Mouse (Mus musculus) monocyte, adult 2 months (primary cell): ENCODE data around the gene Cysltr2.

ENCODE experiments used
- DNase-seq, 2 experiments: peaks; one replicate each; pipeline ENCODE4 v3.0.0; 2022; ENCODE audit warnings: low spot score in 2 of 2, low read depth in 1 of 2

Gene Cysltr2

DNA sequence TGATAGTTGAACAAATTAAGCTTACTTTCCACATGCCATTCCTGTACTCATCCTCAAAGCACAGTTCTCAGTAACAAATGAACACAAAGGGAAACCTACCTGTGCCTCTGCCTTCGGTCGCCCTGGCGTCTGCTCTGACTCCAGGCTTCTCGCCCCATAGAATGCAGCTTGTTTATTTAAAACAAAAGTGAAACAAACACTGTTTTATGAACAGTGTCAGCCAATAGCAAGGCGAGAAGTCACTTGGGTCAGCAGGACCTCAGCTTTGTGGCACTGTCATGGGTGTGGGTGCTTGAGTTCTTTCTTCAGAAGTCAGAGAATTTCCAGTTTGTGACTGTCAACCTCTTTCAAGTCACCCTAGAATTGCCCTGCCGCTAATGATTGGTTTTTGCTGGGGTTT is at the start of gene Cysltr2:
Gene Cysltr2, minus strand, starts transcription at position 178 of the 400 bp plus-strand sequence.
- DNase-seq = no peak

DNA sequence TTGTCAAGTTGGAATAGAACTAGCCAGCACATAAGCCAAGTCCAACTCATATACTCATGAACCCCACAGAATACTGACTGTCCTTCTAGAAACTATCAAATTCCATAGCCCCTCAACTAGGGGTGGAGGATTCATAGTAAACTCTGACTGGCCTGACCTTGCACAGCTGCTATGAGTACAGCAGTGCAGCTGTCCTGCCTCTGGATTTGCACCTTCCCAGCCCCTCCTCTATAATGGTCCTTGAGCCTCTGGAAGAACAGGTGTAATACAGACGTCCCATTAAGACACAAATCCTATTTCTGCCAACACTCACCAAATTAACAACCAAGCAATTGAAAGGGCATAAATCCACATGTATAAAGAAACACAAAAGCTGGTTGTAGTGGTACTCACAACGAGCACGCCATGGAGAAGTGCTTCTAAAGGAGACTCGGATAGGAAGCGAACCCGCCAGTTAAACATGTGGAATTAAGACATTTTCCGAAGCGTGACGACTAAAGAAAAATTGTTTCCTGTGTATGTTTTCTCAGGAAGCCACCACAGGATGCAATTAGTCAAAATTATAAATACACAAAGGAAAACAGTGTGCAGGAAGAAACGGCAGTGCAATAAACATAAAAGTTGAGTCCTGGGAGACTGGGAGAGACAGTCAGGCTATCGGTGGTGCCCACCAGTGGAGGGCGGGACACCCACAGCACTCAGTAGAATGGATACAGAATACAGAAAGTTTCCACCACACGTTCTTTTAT is 46.1 kb upstream of the Cysltr2 start:
- no peak for DNase-seq

DNA sequence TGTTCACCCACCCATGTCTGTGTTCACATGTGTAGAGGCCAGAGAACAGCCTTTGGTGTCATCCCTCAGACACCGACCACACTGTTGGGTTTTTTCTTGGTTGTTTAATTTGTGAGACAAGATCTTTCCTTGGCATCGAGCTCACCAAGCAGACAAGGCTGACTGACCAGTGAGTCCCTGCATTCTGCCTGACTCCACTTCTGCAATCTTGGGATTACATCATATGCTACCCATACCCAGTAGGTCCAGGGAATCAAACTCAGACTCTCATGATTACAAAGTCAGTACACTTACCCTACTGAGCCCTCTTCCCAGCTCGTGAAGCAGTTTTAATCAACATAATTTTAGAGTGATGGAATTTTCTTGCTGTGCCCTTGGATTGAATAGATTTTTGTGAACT is 44.0 kb upstream of the Cysltr2 start:
- no peak for DNase-seq

DNA sequence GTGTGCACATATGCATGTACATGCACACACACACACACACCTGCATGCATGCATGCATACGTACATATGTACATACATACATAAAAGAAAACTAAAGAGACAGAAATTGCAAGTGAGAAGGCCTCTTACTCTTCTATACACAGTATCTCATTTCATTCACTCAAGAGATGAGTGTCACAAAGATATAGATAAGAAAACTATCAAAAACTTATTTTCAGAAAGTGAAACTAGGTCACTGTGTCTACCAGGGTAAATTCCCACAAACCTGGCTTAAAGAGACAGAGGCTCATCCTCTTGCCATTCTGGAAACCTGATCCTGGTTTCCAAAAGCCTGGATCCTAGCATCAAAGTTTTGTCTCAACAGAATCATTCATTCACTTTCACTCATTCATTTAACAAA is 39.3 kb upstream of the Cysltr2 start:
- no peak for DNase-seq

DNA sequence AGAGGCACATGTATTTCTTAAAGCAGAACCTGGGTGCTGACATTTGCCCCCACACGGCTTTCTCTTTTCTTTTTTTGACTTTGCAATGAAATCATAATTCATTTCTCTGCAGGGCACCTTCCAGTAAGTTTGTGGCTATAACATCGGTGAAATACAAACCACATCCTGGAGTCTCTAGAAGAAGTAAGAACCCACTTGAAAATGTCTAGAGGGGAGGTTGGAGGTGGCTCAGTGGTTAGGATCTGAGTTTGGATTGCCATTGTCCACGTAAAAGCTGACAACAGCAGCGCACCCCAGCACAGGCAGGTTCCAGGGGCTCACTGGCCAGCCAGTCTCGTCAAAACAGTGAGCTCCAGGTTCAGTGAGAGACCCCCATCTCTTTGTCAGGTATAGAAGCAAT is 38.8 kb upstream of the Cysltr2 start:
- DNase-seq = no peak

DNA sequence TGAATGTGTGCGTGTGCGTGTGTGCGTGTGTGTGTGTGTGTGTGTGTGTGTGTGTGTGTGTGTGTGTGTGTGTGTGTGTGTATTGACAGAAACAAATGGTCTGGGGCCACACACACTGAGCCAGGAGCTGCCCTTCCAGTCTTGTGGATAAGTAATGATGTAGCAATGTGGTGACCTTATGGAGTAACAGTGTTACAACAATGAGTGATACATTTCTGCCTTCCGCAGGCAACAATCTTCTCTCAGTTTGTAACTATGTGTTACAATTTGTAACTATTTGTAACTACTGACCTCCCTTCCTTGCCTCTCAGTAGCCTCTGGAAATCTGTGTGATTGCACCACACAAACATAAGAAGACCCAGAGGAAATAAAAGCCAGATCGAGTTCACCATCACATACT is 38.3 kb upstream of the Cysltr2 start:
- no peak for DNase-seq

DNA sequence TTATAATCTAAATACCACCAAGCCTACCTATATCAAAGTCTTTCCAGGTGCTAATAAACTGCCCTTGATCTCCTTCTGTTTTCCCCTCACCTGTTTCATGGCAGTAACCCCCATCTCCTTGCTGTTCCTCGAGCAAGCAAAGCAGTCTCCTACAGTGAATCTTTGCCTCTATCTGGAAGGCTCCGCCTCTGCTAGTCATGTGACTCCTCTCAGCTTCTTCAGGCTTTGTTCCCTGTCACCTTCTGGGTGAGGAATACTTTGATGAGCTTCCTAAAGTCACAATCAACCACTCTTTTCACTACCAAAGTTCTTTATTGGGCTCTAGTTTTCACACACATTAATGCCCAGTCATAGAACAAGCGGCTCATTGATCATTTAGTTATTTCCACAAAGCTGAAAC is 37.5 kb upstream of the Cysltr2 start:
- DNase-seq = no peak

DNA sequence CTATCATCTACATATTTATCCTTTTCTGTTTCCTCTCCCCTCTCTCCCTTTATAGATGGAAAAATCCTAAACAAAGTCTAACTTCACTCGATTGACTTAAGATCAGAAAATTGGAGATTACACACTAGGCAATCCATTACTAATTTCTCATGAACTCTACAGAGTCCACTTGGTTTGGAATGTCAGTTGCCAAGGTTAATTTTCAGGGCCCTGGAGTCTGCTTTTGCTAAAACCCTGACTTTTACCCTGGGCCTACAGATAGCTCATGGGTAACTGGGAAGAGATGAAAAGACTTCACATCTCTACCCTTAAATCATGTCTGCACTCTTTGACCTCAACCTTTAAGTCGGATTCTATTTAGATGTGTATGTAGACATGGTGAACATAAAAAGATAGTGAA is 34.6 kb upstream of the Cysltr2 start:
- DNase-seq = no peak

DNA sequence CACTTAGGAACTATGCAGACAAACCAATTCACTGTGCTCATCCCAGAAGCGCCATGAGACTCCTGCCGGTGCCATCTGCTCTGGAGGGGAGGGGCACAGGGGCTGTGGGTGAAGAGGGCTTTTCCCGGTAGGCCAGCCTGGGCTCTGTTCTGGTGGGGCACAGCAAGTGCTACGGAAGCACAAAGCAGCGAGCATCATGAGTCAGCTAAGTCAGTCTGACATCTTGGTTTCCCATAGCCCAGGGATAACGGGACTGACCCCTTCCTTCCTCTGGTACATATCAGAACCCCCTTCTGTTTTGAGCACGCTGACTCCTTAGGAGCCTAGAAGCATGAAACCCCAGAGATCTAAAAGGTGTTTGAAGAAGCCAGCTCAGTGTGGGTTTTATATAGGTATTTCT is 15.5 kb upstream of the Cysltr2 start:
- DNase-seq = no peak

DNA sequence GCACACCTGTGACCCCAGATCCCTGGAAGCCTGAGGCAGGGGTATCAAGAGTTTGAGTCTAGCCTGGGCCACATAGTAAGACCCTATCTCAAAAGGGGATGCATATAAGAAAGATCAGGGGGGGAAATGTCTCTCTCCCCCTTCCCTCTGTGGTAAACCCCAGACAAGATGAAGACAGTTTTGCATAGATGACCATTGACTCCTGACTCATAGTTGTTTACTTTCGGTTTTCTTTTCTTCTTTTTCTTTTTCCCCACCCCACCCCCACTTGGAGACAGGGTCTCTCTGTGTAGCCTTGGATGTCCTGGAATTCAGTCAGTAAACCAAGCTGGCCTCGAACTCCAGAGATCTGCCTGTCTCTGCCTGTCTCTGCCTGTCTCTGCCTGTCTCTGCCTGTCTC is 9.8 kb upstream of the Cysltr2 start:
- no peak for DNase-seq

DNA sequence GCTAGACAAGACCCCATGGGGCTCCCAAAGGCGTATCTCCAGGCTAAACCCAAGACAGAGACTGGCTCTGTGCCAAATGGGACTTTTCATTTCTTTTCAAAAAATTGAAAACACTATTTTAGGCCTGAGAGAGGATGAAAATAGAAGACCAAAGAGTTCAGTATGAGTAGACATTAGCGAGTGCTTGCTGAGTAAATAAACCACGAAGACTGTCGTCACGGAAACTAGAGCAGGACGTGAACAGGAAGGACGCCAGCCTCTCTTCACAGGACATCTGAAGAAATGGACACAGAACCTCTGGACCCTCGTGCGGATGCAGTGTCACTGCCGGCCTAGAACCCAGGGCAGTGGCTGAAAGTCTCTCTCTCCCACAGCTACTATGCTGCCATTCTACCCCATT is 8.8 kb upstream of the Cysltr2 start:
- DNase-seq = no peak

DNA sequence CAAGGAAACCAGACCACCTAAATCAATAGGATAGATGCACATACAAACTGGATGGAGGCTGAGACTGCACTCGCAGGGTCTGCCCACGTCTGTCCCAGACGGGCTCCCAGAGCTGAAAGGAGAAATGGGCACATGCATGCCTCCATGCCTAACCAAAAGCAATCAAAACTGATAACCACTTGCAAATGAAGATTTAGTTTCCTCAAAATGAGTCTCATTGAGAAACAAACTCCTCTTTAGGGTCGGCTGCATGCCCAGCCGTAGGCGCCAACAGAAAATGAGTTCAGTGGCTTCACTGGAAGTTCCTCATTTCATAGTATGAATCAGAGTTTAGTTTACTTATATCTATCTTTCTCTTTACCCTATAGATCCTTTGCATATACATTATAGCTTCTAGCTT is 7.9 kb upstream of the Cysltr2 start:
- peak in 1 of 2 experiments; percentile 17 for DNase-seq

DNA sequence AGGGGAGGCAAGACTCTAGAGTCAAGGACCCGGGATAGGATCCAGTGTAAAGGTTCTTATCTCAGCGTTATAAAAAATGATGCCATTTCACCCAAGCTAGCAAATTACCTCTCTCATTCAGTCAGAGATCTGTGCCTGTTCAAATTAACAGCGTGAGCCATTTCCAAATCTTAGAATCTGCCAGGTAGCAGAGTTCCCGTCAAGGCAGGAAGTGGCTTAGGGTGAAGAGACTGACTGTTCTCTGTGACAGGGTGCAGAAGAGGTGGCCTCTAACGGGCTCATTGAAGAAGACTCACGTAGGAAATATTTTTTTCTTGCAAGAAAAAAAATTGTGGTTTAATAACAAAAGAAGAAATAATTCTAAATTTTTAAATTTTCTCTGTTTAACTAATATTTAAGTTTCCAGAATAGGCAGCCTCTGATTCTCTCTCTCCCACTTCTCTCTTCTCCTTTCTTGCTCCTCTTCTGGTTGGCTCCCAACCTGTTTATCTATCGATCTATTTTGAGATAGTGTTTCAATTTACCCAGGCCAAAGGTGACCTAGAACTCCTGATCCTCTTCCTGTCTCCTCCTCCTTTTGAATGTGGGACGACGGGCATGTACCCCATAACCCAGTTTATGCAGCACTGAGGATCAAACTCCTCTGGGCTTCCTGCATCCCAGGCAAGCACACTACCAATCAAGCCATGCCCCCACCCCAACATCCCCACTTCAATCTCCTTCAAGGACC is 3.5 kb downstream of the Cysltr2 start:
- DNase-seq = no peak

DNA sequence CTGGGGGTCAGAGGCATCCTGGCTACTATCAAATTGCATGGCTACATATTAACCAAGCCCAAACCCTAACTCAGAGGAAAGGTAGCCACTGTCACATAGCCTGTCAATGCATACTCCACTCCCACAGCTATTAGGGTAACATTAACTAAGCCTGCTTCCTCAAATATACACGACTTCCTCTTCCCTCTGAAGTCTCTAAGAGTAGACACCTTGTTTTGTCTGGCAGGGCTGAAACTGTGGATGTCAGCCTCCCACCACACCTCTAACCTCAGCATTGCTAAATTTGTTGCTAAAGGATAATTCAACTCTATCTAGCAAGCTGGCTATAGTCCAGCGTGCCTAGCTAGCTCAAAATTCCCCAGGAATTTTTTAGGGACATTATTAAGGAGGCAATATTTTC is 7.2 kb downstream of the Cysltr2 start:
- DNase-seq = no peak

DNA sequence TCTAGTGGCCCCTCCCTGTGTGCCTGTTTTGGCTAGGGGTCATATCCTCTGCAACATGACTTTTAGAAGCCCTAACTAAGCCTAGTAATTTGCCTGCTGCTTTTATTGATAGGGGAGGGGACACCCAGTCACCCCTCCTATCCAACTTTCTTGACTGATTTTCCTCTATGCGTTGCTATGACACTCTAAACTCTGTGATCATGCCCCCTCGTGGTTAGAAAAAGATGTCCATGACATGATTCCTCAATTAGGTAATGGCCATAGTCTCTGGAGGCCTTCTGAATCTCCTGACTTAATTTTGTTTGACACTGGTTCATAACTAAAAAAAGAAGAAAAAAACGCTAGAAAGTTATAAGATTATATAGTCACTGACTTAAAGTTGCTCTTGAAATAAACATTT is 15.6 kb downstream of the Cysltr2 start:
- DNase-seq = no peak

DNA sequence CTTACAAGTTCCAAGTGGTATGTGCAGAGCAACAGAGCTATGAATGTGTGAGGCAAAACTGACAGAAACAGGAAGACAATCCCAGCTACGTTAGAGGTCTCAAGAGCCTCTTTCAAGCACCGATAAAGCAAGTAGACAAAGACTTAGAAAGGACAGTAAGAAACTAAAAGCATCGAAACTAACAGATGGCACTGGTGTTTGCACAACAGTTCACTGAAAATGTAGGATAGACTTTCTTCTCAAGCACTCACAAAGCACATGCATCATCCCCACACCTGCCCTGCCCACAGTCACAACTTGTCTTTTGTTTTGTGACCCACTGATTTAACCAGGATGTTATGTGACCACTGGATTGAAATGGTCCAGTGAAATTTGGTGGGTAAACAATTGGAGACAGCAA is 17.7 kb downstream of the Cysltr2 start:
- no peak for DNase-seq

DNA sequence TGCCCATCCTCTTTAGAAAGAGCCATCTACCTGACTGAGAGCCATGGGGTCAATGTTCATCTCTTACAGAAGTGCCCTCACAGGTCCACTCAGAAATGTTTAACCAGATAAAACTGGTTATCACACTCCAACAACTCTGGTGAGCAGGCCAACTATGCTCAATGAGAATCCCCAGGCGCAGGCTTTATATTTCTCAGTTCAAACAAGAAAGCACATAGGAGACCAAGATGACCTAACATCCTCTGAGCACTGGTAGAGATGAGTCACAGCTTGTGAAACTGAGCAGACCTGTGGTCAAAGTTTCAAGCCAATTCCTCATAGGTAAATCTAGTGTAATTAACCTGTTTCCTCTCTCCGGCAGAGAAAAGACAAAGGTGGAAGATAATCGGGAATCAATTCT is 31.6 kb downstream of the Cysltr2 start:
- no peak for DNase-seq

DNA sequence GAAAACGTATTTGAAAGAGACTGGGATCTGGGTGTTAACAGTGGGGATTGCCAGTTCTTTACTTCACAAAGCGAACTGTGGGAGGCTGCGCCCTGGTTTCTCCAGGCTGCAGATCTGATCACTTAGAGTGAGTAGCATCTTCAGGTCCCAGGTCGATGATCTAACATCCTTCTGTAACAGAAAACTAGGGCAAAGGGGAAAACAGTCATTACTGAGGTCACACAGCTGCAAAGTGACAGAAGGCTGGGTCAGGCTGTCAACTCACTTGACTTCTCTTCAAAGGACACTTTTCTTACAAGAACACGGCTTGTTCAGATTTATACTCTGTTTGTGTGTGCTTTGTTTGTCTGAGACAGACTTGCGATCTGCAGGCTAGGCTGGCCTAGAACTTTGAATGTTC is 33.5 kb downstream of the Cysltr2 start:
- no peak for DNase-seq

DNA sequence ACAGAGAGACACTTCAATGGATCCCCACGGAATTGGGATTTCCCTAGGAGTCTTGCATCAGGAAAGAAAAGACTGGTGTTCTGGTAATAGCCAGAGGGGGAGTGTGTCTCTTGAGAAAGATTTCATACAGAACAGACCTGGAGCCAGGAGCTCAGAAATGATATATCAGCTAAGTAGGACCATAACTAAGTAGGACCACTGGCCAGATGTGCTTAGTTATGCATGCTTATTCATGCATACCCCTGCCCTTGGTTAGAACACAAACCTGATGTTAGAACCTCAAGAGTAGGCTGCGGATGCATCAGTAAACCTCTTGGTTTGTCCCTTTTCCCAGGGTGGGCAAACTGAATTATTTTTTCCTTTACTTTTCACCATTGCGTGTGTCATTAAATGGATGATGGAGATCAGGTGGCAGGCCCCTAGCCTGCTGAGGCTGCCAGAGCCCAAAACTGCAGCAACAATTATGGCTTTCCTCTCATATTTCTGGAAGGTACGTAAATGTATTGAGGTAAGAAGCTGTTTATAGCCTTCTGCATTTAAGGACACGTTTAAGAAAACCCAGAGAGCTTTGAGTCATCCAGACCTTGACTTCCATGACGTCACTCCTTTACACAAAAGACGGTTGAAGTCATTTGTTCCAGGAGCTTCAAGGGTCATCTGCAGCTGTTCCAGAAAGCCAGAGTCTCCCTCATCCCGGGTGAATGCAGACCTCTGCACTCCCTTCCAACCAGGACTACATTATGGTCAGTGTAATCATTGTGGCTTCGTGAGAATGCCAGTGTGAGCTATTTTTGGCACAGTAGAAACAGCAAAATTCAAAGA is 35.0 kb downstream of the Cysltr2 start:
- no peak for DNase-seq

DNA sequence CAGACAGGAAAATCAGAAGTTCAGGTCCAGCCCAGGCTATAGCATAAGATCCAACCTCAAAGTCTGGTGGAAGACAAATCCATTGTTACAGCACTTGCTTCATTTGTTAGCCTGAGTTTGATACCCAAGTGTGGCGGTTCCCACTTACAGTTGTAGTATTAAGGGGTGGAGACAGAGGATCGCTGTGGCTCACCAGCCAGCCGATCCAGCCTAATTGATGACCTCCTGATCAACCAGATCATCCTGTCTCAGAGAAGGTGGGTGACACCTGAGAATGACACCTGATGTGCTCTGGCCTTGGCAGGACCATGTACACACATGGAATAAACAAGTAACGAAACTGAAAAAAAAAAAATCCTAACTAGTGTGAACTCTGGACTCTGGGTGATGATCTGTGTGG is 47.1 kb downstream of the Cysltr2 start:
- no peak for DNase-seq

DNA sequence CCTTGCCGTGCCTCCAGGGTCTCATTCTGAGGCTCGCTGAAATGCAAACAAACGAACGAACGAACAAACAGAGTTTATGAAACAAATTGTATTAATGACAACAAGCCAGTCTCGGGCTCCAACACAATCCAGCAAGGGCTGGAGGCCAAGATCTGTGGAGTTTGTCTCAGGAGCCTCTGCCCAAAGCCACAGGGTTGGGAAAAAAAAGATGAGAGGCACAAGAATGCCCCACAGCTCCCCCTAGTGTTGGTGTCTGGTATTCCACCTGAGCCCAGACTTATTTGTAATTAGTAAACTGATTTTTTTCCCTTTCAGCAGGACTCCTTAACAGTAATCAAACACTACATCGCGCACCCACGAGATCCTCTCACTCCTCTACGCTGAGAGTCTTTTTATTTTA is 48.6 kb downstream of the Cysltr2 start:
- no peak for DNase-seq

DNA sequence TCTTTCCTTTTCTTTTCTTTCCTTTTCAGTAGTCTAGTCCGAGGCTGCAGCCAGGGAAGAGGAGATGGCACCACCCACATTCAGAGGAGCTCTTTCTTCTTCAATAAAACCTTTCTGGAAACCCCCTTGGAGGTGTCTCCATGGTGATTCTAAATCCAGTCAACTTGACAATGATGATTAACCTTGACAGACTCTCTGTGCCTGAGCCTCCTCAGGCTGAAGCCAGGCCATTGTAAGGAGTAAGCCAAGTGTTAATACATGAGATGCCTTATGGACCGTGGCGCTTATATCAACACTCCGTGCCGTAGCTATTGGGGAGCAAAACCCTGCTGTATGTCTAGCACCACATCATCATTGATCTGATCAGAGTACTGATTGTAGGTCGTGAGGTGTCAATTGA is 50.8 kb downstream of the Cysltr2 start:
- DNase-seq = no peak
